Mouse (Mus musculus) ES-E14 (cell line): Measurements from ENCODE around the gene Tspo2.

Experiments used
- HCFC1 ChIP-seq: IDR thresholded peaks from 2 replicates; pipeline ENCODE4 v1.6.1; 2012; ENCODE audit warnings: low read length, inconsistent platforms, borderline replicate concordance; ENCODE audit not compliant: insufficient read depth
- ZC3H11A ChIP-seq: IDR thresholded peaks from 2 replicates; pipeline ENCODE4 v1.6.1; 2012; ENCODE audit warnings: low read depth, mild to moderate bottlenecking, inconsistent platforms, low read length, borderline replicate concordance

DNA sequence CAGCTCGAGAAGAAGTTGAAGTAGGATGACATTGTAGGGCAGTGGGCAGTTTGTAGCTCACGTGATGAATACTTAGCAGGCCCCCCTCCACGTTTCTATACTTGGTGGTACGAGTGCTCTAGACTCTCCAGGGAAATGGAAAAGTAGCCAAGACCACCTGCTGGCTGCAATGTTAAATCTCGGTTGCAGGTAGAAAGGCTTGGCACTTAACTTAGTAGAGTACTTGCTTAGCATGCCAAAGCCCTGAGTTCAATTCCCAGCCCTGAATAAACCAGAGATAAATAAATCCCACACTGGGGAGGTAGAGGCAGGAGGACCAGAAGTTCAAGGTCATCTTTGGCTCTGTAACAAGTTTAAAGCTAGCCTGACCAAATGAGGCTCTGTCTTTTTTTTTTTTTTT, 16.8 kb downstream of the Tspo2 start:
- no peak for TF ChIP-seq HCFC1
- no peak for TF ChIP-seq ZC3H11A
